Mouse (Mus musculus) cerebellum, adult 11-12 months (tissue): ENCODE data around the gene Klra2.
A peak's percentile ranks its signal among the peaks of the same experiment; 100 is the strongest.
"Not testable (repeated sequence)": the region's sequence is repeated elsewhere in the genome, so short reads cannot be mapped to it uniquely, and the experiment has no call there.

ENCODE experiments used
- DNase-seq: peaks from one replicate; pipeline ENCODE4 v3.0.0; 2022

Gene Klra2

GRCm38 (mm10) chr6:131247206-131247605 is at the start of gene Klra2:
Gene Klra2 (minus strand): TSS chr6:131247362.
- DNase-seq = no peak

- no peak for DNase-seq
Observed at GRCm38 (mm10) chr6:131294435-131295112, 47.4 kb upstream of the Klra2 start.

- DNase-seq = no peak
Observed at GRCm38 (mm10) chr6:131293916-131294315, 46.8 kb upstream of the Klra2 start.

GRCm38 (mm10) chr6:131292991-131293788 is 46.0 kb upstream of the Klra2 start, which contains the start of gene Magohb:
Gene Magohb (minus strand): TSS chr6:131293244.
- DNase-seq = peak; percentile 78

GRCm38 (mm10) chr6:131292276-131292990 is 45.3 kb upstream of the Klra2 start:
- DNase-seq = peak; percentile 10

GRCm38 (mm10) chr6:131290430-131290829 is 43.3 kb upstream of the Klra2 start:
- peak; percentile 22 for DNase-seq

- DNase-seq = not testable (repeated sequence)
Observed at GRCm38 (mm10) chr6:131278160-131278559, 31.0 kb upstream of the Klra2 start.

GRCm38 (mm10) chr6:131276659-131277058 is 29.5 kb upstream of the Klra2 start:
- no peak for DNase-seq

GRCm38 (mm10) chr6:131272311-131272710 is 25.1 kb upstream of the Klra2 start:
- no peak for DNase-seq

GRCm38 (mm10) chr6:131270312-131270711 is 23.1 kb upstream of the Klra2 start:
- no peak for DNase-seq

GRCm38 (mm10) chr6:131269599-131269998 is 22.4 kb upstream of the Klra2 start:
- no peak for DNase-seq

GRCm38 (mm10) chr6:131264175-131264574 is 17.0 kb upstream of the Klra2 start:
- no peak for DNase-seq

GRCm38 (mm10) chr6:131262778-131263177 is 15.6 kb upstream of the Klra2 start:
- no peak for DNase-seq

GRCm38 (mm10) chr6:131262009-131262408 is 14.8 kb upstream of the Klra2 start:
- no peak for DNase-seq

- DNase-seq = no peak
Observed at GRCm38 (mm10) chr6:131245081-131245480, 2.1 kb downstream of the Klra2 start.
